Comparison of ENCODE assay signal across 12 mouse cellular contexts in the genomic region with DNA sequence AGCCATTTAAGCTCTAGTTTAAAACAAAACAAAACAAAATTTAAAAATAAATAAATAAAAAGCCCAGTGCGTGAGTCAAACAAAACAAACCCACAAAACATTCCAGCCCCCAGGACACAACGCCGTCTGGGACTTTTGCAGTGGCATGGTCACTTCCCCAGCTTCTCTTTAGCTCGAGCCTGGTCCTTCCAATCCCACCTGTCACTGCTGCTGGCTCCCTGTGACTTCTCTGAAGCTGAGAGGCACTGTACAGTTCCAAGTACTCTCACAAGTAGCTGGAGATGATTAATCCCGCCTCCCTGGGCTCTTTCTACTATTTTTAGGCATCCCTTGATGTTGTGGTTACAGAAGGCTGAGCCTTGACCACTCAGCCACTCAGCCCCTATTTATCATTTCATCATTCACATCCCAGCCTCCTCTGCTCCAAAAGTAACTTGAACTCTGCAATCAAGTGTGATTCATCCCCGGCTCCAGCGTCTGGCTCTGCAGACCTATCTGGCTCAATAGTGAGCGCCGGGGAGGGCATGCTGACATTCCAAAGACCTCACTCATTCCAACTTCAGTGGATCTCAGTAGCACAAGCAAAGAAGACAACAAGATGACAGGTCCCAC. TPM values are rescaled to one million over a fixed set of nuclear protein-coding genes. Genes with fewer than 3 reads are reported as not detected.
DNase-seq lines count a peak whose midpoint lies in the region; ATAC-seq and TF ChIP-seq lines count a peak whose summit lies in the region.
"Had no signal": no experiment of that assay in that cellular context is flagged by ENCODE, and none has a peak within 500 bp of the region (broad histone marks: within the 10 kb centered on the region; RNA-seq: fewer than 3 reads in every experiment).

No protein-coding gene starts in this region.

- DNase-seq in embryonic facial prominence, embryonic 14.5 days (ENCODE audit: low spot score), result peak; percentile 57
- DNase-seq in embryonic facial prominence, embryonic 10.5 days (ENCODE audit: low spot score), result no peak
- DNase-seq in NIH3T3 (ENCODE audit: low read depth), result peak; percentile 97
- DNase-seq in gastrocnemius, adult 2 months, result peak; percentile 66
- DNase-seq in heart, postnatal 4 days, result peak; percentile 33
- no peak for DNase-seq in forebrain, embryonic 10.5 days (ENCODE audit: extremely low spot score, low spot score)
- DNase-seq in cerebellum, postnatal 10 days, result no peak
- DNase-seq: liver, embryonic 13.5 days had no signal

- intact Hi-C loops in gastrocnemius, adult 2 months (cut with DNase I), result no loop called here

- no peaks in the 10 kb centered on the region for H3K27me3 ChIP-seq in embryonic facial prominence, embryonic 14.5 days (replicated peaks; ENCODE audit: control insufficient read depth, insufficient read depth, low read length)
- H3K27me3 ChIP-seq in embryonic facial prominence, embryonic 10.5 days (replicated peaks; ENCODE audit: low read depth, poor library complexity, severe bottlenecking), result no peaks in the 10 kb centered on the region
- no peaks in the 10 kb centered on the region for H3K27me3 ChIP-seq in forebrain, embryonic 10.5 days (ENCODE audit: poor library complexity, severe bottlenecking)
- no peaks in the 10 kb centered on the region for H3K27me3 ChIP-seq in neural tube, embryonic 15.5 days (replicated peaks)
- H3K27me3 ChIP-seq: liver, embryonic 13.5 days; midbrain, embryonic 15.5 days had no signal

- no peak for TF ChIP-seq CTCF in gastrocnemius, adult 2 months (IDR thresholded peaks at IDR 0.05)

- peaks cover 7% of the 10 kb centered on the region; the same call in 1 of the 2 replicates for H3K36me3 ChIP-seq in embryonic facial prominence, embryonic 14.5 days (ENCODE audit: control insufficient read depth, insufficient read depth, low read length)
- peaks cover 11% of the 10 kb centered on the region for H3K36me3 ChIP-seq in embryonic facial prominence, embryonic 10.5 days (replicated peaks)
- H3K36me3 ChIP-seq in forebrain, embryonic 10.5 days (replicated peaks), result 0 out of 2 replicates have a peak, but pooled peaks cover under 1% of the 10 kb centered on the region
- no peaks in the 10 kb centered on the region for H3K36me3 ChIP-seq in neural tube, embryonic 15.5 days
- H3K36me3 ChIP-seq: liver, embryonic 13.5 days; midbrain, embryonic 15.5 days had no signal

- no peak overlapping the region for H3K9ac ChIP-seq in embryonic facial prominence, embryonic 14.5 days (ENCODE audit: low read depth, low read length)
- H3K9ac ChIP-seq in neural tube, embryonic 15.5 days (replicated peaks), result no peak overlapping the region
- H3K9ac ChIP-seq: liver, embryonic 13.5 days; midbrain, embryonic 15.5 days had no signal

- 0 out of 2 replicates have a peak, but pooled peaks cover 2% of the 10 kb centered on the region for H3K9me3 ChIP-seq in embryonic facial prominence, embryonic 14.5 days (ENCODE audit: control insufficient read depth, low read length)
- H3K9me3 ChIP-seq in embryonic facial prominence, embryonic 10.5 days, result 0 out of 2 replicates have a peak, but pooled peaks cover under 1% of the 10 kb centered on the region
- H3K9me3 ChIP-seq in forebrain, embryonic 10.5 days, result no peaks in the 10 kb centered on the region; the same call in 1 of the 2 replicates
- H3K9me3 ChIP-seq in neural tube, embryonic 15.5 days (replicated peaks), result no peaks in the 10 kb centered on the region
- H3K9me3 ChIP-seq: liver, embryonic 13.5 days; midbrain, embryonic 15.5 days had no signal

- ATAC-seq in embryonic facial prominence, embryonic 14.5 days (ENCODE audit: low read depth), result no peak
- ATAC-seq in neural tube, embryonic 15.5 days (ENCODE audit: low FRiP score), result no peak
- ATAC-seq: midbrain, embryonic 15.5 days had no signal

- WGBS in embryonic facial prominence, embryonic 14.5 days, result 55% methylated on average over 9 of the region's 9 CpGs
- whole genome bisulfite sequencing in embryonic facial prominence, embryonic 10.5 days, result 73% methylated on average over 9 of the region's 9 CpGs
- 92% methylated on average over 9 of the region's 9 CpGs for WGBS in forebrain, embryonic 10.5 days
- 88% methylated on average over 9 of the region's 9 CpGs for WGBS in neural tube, embryonic 15.5 days

- no peak overlapping the region for H3K27ac ChIP-seq in embryonic facial prominence, embryonic 14.5 days (replicated peaks; ENCODE audit: low read depth, low read length)
- no peak overlapping the region for H3K27ac ChIP-seq in embryonic facial prominence, embryonic 10.5 days (replicated peaks)
- peak overlapping the region; percentile 80 for H3K27ac ChIP-seq in gastrocnemius, adult 2 months
- no peak overlapping the region for H3K27ac ChIP-seq in forebrain, embryonic 10.5 days
- no peak overlapping the region for H3K27ac ChIP-seq in neural tube, embryonic 15.5 days (replicated peaks)
- H3K27ac ChIP-seq: liver, embryonic 13.5 days; midbrain, embryonic 15.5 days had no signal

- H3K4me1 ChIP-seq in embryonic facial prominence, embryonic 14.5 days (ENCODE audit: control insufficient read depth, insufficient read depth, low read length), result no peaks in the 10 kb centered on the region
- H3K4me1 ChIP-seq in embryonic facial prominence, embryonic 10.5 days, result peaks cover 7% of the 10 kb centered on the region
- H3K4me1 ChIP-seq in forebrain, embryonic 10.5 days, result no peaks in the 10 kb centered on the region
- peaks cover 4% of the 10 kb centered on the region; the same call in 1 of the 2 replicates for H3K4me1 ChIP-seq in neural tube, embryonic 15.5 days
- H3K4me1 ChIP-seq: liver, embryonic 13.5 days; midbrain, embryonic 15.5 days had no signal

- H3K4me2 ChIP-seq in embryonic facial prominence, embryonic 14.5 days (ENCODE audit: low read depth, low read length), result no peak overlapping the region
- no peak overlapping the region for H3K4me2 ChIP-seq in neural tube, embryonic 15.5 days
- H3K4me2 ChIP-seq: liver, embryonic 13.5 days; midbrain, embryonic 15.5 days had no signal

- H3K4me3 ChIP-seq in embryonic facial prominence, embryonic 14.5 days (ENCODE audit: low read depth, low read length), result no peak overlapping the region
- no peak overlapping the region for H3K4me3 ChIP-seq in embryonic facial prominence, embryonic 10.5 days
- peak overlapping the region; percentile 17; the same call in 1 of the 2 replicates for H3K4me3 ChIP-seq in gastrocnemius, adult 2 months
- no peak overlapping the region for H3K4me3 ChIP-seq in forebrain, embryonic 10.5 days
- H3K4me3 ChIP-seq in neural tube, embryonic 15.5 days (replicated peaks), result no peak overlapping the region
- H3K4me3 ChIP-seq: liver, embryonic 13.5 days; midbrain, embryonic 15.5 days had no signal

RNA-seq across cellular contexts. Expression of gene Hip1, which starts 22.7 kb away (rescaled TPM):
- polyA plus RNA-seq in embryonic facial prominence, embryonic 14.5 days (2014; fragmentation: Nextera tagmentation; extraction: Ambion mirVana), result 45.6 and 47.1 TPM in 2 replicates
- polyA plus RNA-seq in embryonic facial prominence, embryonic 10.5 days (2016; fragmentation: Nextera tagmentation; extraction: Ambion mirVana), result 64.6 and 66.1 TPM in 2 replicates
- 10 to 100 TPM; 19.6 to 22.9 TPM for total RNA-seq in gastrocnemius, adult 2 months (2021)
- total RNA-seq in heart, postnatal 4 days (2021), result 10 to 100 TPM; 40.7 to 43.9 TPM
- polyA plus RNA-seq in forebrain, embryonic 10.5 days (2016; fragmentation: Nextera tagmentation; extraction: Ambion mirVana), result 66.6 and 72.1 TPM in 2 replicates
- polyA plus RNA-seq in neural tube, embryonic 15.5 days (2015; fragmentation: Nextera tagmentation; extraction: Ambion mirVana), result 37.8 and 41.2 TPM in 2 replicates

RNA-seq across cellular contexts. Expression of gene Ccl26, which starts 41.2 kb away (rescaled TPM):
- not detected in 2 replicates for polyA plus RNA-seq in embryonic facial prominence, embryonic 14.5 days (2014; fragmentation: Nextera tagmentation; extraction: Ambion mirVana)
- not detected in 2 replicates for polyA plus RNA-seq in embryonic facial prominence, embryonic 10.5 days (2016; fragmentation: Nextera tagmentation; extraction: Ambion mirVana)
- total RNA-seq in gastrocnemius, adult 2 months (2021), result not detected
- total RNA-seq in heart, postnatal 4 days (2021), result not detected
- not detected in 2 replicates for polyA plus RNA-seq in forebrain, embryonic 10.5 days (2016; fragmentation: Nextera tagmentation; extraction: Ambion mirVana)
- polyA plus RNA-seq in neural tube, embryonic 15.5 days (2015; fragmentation: Nextera tagmentation; extraction: Ambion mirVana), result not detected in 2 replicates
- total RNA-seq: left cerebral cortex, adult 18-20 months had no signal
- polyA plus RNA-seq: intestine, embryonic 14.5 days; liver, embryonic 13.5 days; midbrain, embryonic 15.5 days had no signal

RNA-seq across cellular contexts. Expression of gene Ccl24, which starts 50.6 kb away (rescaled TPM):
- polyA plus RNA-seq in embryonic facial prominence, embryonic 14.5 days (2014; fragmentation: Nextera tagmentation; extraction: Ambion mirVana), result 3.3 and 3.5 TPM in 2 replicates
- polyA plus RNA-seq in embryonic facial prominence, embryonic 10.5 days (2016; fragmentation: Nextera tagmentation; extraction: Ambion mirVana), result 0.75 and 0.86 TPM in 2 replicates
- 1 to 10 TPM in 1 of 2 experiments, under 1 TPM in 1; 0.66 to 1.3 TPM for total RNA-seq in gastrocnemius, adult 2 months (2021)
- total RNA-seq in heart, postnatal 4 days (2021), result under 1 TPM; 0.29 to 0.52 TPM
- 0.42 and 0.90 TPM in 2 replicates for polyA plus RNA-seq in forebrain, embryonic 10.5 days (2016; fragmentation: Nextera tagmentation; extraction: Ambion mirVana)
- polyA plus RNA-seq in neural tube, embryonic 15.5 days (2015; fragmentation: Nextera tagmentation; extraction: Ambion mirVana), result 2.1 and 9.5 TPM in 2 replicates

Comparison
In these comparisons a context has a peak if more than half of its experiments do, and no peak if none do; other contexts are left out.
1. DNase-seq: peak in embryonic facial prominence, embryonic 14.5 days (single experiment), NIH3T3 (single experiment), gastrocnemius, adult 2 months (single experiment) and heart, postnatal 4 days (single experiment); none in embryonic facial prominence, embryonic 10.5 days (single experiment), forebrain, embryonic 10.5 days (single experiment) and cerebellum, postnatal 10 days (0 of 2).